Mouse (Mus musculus) left cerebral cortex, adult 11 months (tissue): ENCODE results near the gene Tns1.

ENCODE experiments used
- DNase-seq: peaks from one replicate; pipeline ENCODE4 v3.0.0; 2022; ENCODE audit warnings: low spot score

The Tns1 gene

DNA sequence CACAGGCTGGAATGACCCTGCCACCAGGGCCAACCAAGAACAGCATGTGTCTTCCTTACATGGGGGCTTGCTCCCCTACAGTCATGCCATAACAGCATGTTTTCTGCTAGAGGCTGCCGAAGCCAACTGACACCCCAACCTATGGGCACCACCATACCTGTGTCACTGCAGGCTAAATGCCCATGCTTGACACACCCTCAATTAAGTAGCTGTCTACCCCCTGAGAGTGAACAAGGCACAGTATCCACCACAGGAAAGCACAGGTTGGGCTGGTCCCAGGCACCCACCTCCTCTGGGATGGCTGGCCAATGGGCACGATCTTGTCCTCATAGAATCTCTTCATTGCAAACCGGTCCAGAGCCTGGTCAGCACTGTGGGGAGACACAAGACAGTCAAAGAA is 134.2 kb downstream of the Tns1 start:
- no peak for DNase-seq

DNA sequence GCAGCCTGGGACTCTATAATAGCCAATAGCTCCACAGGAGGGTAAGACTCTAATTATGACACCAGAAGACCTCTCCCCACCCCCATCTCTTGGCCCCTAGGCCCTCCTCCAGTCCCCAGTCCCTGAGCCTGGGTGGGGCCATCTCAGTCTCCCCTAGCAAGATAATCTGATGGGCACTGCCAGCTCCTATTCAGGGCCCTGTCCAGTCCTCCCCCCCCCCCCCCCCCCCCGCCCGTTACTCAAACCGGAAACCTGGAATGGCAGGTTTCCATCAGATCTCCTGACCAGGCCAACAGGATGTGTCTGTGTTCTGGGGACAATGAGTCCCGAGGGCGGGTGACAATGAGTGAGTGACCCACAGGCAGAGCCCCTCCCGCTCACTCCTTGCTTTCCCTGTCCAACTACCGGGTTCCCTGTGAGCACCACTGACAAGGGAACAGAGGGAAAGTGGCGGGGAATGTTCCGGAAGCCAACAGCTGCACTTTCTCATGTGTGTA is 136.5 kb downstream of the Tns1 start:
- no peak for DNase-seq

DNA sequence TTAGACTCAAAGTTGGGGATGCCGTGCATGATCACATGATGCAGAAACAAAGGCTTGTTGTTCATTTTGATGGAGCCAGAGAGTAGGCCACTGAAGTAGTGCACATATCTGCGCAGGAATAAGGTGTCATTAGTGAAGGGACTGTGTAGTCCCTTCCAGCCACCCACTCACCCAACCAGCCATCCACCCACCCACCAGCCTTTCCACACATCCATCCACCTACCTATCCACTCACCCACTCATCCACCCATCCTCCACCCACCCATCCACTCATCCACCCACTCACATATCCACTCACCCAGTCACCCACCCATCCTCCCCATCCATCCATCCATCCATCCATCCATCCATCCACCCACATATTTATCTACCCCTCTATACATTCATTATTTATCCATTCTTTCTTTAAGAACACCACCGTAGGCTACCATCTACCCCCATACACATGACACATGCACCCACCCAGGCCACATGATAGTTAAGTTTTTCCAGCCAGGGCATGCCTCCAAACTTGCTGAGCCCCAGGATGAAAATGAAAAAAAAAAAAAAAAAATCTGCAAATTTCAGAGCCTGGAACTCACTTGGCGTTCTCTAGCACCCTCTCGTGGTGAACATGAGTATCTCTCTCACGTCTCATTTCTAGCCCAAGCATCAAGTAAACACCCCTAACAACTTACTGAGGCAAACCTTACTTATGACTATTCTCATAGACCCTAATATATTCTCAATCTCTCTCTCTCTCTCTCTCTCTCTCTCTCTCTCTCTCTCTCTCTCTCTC is 137.8 kb downstream of the Tns1 start:
- DNase-seq: peak; percentile 16

DNA sequence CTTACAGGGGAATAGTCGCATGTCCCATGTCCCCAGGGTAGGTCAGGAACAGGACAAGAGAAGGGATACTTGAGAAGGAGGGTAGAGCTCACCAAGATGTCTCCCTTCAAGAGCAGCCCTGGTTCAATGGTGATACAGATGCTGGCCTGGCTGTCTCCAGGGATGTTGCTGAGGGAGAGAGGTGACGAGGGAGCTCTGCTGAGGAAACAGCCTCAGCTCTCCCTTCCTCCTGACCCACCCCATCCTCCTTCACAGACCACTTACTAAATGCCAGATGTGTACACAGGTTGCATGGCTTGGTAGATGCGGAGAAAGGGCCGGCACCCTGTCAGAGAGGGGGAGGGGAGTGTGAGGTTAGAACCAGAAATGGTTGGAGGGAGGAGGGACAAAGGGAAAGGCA is 138.6 kb downstream of the Tns1 start:
- no peak for DNase-seq

DNA sequence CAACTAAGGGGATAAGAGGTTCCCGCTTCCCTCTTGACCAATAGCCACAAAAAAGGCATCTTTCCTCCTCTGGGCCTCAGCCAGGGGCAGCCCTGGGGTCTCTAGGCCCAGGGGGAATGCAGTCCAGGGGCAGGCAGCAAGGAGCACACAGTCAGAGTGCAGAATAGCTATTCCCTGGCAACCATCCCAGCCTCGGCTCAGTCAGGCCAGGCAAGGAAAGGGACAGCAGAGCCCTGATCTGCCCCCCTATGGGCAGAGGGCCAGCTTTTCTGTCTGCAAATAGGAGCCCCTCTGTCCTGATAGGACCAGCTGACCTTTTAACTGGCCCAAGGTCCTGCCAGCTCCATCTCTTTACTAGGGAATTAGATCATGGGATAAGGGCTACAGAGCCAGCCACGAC is 145.0 kb downstream of the Tns1 start:
- peak; percentile 28 for DNase-seq

DNA sequence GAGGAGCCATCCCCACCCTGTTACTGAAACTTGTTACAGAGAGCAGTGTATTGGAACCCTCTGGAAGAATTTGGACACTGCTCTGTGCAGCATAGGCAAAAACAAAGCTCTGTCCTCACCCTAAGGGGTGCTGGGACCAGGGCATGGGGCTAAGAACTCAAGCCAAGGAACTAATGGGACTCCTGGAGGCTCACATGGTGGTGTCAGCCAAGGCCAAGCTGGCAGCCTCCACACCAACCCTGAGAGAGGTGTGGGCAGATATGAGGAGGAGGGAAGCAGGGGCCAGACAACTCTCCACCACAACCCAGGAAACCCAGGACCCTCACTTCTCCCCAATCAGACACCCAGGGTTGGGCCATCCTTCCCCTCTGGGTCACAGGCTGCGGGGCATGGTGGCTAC is 145.7 kb downstream of the Tns1 start:
- DNase-seq: no peak

DNA sequence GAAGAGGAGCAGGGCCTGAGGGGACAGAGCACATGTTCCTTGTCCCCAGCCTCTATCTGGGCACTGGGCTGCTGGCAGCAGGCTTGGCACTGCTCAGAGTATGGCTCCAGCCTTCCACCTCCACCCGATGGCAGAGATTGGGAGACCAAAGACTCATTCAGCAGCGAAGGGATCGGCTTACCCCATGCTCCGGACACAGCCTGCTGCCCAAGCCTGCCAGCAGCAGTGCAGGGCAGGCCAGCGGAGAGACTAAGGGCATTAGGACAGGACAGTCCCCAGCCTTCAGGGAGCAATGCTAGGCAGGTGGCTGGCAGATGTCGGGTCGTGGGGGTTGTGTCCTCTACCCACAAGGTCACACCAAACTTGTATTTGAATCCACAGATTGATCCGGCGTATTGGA is 150.3 kb downstream of the Tns1 start:
- DNase-seq: no peak

DNA sequence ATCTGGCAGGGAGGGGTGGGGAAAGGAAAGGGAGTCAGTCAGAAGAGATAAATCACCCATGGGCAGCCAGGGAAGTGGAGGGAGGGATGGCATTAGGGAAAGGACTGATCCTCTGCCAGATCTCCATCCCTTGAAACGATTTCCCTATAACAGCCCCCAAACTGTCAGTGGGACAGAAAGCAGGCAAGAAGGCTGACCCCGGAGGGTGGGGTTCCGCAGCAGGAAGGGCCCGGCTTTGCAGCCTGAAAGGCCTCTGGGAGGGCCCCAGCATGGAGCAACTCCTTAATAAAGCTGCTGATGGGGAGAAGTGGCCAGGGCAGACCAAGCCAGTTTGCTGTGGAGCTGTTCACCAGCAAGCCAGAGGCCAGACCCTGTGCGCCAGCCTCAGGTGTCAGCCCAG is 151.5 kb downstream of the Tns1 start:
- no peak for DNase-seq

DNA sequence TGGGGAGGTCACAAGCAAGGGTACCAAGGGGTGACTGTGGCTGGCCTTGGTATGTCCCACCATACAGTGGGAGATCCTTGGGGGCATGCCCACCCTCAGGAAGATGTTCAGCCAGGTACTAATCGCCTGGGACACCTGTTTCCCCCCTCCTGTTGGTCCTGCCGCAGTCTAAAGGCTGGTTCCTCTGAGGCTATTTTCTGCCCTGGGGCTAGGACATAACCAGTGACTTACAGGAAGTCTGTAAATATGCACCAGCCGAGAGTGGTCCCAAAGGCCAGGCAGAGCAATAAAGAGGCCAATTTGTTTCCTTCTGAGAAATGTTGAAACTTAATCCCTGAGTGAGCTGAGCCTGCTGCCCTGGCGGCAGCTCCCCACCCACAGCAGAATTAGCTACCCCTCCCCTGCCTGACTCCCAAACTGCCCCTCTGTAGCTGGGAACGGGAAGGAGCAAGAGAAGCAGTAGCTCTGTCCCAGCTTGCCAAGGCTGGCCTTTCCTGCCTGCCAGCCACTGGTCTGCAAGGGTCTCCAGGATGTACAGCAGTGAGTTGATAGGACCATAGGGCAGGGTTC is 154.0 kb downstream of the Tns1 start:
- no peak for DNase-seq

DNA sequence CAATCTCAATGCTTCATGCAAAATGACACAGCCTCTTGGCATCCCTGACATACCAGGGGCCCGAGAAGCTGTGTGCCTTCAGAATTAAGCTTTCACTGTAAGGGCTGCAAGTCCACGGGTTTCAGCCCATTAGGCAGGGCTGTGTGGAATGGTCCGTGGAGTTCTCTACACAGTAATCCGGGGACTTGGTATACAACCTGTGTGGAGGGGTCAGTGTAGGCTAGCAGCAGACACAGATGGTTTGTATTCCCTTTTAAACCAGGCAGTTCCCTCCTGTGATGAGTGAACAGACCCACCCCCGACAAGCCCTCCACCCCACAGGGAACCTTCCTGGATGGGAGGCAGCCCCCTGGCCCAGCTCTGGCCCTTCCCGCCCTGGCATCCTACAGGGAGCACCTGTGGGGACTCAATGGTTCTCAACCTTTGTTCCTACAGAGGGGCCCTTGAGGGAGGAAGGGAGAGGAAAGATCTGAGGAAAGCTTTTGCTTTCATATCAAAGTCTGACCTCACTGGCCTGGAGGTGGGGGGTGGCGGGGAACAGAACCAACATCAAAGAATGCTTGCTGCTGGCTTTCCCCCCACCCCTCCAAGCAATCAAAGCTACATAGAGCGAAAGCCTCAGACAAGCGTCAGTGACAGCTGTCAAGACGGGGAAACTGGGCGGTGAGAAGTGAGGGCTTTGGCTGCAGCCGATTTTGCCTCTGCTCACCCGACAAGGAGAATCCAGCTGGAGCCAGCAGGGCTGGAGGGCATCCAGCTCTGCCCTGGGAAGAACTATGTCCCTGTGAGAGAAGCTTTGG is 155.3 kb downstream of the Tns1 start:
- no peak for DNase-seq

DNA sequence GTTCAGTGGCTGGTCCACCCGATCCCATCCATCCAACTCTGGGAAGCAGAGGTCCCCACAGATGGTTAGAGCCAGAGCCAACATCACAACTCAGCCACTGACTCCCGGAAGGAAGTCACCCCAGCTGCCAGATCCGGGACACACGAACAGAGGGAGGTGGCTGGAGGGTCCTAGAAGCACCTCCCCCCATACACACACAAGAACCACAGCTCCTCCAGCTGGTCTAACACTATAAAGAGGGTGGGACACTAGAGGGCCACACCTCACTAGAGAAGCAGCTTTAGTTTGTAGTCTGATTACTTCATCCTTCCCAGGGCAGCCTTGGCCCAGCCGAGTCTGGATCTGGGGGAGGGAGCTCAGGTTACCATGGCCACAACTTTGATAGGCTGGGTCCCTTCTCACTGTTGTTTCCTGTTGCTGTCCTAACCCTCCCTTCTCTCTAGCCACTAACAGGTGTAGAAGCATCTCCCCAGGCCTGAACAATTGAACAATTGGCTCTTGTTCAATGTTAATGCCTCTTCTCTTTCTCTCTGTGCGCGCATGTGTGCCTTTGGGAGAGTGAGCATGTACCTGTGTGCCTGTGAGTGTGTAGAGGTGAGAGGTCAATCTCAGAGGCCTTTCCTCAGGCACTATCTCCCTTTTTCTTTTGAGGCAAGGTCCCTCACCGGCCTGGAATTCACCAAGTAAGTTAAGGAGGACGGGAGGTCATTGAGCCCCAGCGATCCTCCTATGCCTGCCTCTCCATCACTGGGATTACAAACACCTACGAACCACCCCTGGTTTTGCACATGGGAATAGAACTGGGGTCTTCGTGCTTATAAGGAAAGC is 157.6 kb downstream of the Tns1 start:
- DNase-seq: no peak

DNA sequence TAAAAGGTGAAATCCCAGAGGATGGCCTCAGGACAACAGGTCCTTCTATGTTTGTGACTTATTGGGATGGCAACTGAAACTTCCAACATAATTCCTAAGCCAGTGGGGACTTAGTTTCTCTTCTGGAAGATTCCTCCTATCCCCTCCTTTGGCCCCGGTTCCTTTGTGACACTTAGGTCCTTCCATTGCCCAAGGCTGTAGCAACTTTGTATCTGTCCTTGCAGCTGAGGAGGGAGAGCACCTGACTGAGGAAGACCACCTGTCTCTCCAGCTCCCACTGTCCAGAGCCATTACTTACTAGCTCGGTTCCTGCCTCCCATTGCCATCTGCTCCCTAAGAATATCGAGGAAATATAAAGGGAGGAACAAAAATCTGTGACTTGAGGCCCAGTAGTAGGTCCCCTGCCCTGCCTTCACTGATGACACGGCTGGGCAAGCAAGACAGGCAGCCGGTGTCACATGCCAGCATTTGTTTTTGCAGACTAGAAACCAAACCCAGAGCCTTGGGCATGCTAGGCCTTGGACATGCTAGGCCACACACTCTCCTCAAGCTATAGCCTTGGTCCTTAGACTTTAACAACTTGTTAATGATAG is 160.0 kb downstream of the Tns1 start:
- no peak for DNase-seq

DNA sequence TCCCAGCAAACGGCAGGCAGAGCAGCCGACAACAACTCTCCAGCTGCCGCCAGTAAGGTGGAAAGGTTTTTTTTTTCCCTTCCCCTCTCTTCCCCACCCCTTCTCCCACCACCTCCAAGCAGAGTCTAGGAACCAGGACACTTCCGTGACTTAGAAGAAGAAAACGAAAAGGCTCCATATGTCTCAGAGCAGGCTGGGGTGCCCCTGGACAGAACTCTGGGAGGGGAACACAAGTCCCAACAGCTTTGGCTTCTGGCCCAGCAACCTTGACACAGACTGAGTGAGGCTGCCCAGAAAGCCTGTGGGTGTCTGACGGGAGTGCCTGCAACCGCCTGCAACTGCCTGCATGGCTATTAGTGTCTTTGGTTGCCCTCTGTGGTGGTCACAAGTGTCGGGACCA is 160.6 kb downstream of the Tns1 start:
- DNase-seq: no peak

DNA sequence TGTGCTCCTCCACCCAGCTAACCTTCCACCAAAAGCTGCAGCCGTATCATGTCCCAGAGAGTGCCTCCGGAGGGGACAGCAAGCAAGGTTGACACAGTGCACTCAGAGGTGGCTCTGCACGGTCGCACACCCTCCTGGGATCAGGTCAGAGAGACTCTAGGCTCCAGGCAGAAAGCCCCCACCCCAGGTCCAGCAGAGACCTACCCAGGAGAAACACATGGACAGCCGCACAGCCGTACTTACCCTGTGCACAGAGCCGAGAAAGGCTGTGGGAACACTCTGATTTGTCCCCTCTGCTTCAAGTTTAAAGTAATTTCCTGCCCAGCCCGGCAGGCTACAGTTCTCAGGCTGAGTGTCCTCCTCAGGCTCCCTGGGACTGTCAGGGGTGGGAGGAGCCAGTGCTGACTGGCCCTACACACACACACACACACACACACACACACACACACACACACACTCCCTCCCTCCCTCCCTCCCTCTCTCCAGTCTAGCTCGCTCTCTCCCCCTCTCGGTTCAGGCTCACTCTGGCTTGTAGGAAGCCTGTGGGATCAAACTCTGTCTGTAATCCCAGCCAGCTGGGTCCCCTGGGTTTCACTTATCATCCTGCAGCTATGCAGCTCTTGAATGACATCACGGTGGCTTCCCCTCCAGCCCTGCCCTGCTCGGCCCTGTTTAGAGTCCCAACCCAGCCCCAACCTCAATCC is 161.4 kb downstream of the Tns1 start:
- DNase-seq: no peak

DNA sequence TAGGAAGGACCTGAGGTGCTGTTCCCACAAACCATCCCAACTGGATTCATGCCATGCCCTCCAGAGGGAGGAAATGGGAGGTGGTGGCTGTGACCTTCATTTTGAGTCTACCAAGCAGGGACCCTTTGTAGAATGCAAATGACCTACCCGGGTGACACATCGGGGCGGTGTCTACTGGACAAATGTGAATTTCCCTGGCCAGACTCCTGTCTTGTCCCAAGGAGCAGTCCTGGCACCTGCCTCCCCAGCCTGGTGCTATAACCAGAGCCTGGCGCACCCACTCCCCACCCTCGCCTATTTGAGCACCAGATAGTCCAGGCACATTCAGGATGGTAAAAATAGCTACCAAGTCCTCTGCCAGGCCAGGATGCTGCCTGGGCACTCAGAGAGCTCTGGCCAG is 162.2 kb downstream of the Tns1 start:
- DNase-seq: no peak

DNA sequence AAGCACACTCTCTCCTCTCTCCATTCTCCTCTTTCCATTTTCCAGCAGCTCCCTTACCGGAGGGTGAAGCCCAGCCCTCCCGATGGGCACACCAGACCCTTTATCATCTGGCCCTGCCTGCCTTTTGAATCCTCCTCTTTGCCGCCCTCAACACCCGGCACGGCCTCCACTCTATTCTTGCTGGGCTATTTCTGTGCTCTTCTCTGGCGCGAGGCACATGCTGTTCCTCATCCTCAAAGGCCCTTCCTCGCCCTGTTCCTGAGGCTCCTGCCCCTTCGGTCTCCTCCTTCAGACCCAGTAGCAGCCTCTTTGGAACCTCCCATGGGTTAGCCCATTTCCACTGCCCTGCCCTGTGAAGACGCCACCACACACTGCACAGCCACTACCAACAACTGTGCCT is 164.5 kb downstream of the Tns1 start:
- DNase-seq: no peak

DNA sequence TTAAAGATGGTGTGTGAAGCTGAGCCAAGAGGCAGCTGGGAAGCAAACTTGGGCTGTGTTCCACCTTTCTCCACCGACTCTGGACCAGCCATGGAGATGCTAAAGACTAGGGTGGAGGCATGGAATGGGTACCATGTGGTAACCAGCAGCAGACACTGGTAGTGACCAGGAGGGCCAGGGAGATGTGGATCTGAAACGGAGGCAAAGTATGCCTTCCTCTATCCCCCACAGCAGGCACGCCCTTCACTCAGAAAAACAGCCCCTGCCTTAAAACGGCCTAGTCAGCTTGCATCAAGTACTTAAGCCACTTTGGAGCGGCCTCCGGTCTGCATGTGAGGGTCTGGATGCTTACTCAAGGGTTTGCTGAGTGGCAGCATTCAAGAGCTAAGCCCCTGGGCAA is 164.9 kb downstream of the Tns1 start:
- no peak for DNase-seq

DNA sequence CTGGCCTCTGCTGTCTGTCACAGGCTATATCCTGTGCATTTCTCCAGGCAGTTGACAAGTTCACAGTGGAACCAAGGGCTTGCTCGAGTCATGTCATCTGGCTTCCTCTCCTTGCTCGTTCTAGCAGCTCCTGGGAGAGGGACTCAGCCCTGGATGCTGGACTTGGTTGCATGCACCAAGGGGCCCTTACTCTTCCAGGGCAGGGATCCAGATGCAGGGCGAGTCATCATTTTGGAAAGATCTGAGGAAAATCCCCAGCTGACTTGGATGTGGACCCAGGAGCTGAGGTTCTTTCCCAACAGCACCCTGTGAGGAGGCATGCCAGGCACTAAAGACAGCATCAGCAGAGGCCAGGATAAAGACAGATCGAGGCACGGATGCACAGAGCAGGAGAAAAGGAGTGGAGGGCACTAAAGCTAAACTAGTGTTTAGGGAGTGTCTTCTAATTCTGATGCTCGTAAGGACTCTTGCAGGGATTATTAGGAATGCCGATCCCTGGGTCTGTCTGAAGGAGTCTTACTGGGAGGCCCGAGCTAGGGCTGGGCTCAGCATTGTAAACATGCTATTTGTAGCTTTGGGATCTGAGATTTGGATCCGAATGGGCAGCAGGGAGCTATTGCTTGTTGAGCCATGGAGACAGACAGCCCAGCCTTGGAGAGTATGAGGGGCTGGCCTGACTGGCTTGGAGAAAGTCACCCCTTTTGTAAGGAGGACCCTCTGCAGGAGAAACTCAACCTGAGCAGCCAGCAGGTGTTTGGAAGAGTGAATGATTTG is 165.9 kb downstream of the Tns1 start:
- no peak for DNase-seq

DNA sequence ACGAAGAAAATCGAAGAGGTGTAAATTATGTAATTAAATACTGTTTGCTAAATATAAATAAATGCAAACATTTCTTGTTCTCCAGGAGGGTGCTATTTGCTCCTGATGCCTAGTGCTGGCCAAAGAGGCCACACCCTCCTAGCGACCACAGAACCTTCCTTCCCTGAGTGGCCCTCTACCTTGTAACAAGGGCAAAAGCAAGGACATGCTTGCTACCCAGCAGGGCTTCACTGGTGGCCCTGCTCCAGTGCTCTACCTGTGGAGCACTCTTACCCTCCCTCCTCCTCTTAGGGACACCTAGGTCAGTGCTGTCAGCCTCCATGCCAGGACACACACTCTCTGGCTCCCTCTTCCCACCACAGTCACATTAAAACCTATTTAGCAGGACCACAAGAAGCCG is 166.8 kb downstream of the Tns1 start:
- DNase-seq: no peak

DNA sequence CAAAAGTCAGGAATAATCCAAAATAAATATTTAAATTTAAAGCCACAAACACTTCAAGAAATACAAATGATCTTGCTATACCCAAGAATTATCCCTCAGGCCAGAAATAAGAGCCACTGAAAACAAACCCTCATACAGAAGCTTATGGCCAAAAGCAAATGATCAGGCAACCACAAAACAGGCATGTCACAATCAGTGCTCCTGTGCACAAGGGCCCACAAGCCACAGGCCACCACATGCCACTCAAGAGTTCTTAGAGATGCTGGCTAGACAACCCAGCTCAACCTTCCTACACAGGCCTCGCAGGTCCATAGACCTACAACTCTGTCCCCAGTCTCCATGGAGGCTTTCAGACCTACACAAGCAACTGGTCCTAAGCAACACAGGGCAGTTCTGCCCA is 167.9 kb downstream of the Tns1 start:
- DNase-seq: no peak
